Mouse (Mus musculus): ENCODE data around the gene Tmem119.

- TF ChIP-seq POLR2A (IDR thresholded peaks at IDR 0.05; ENCODE audit: insufficient read length, low read depth) (no peak), POLR2AphosphoS2 (IDR thresholded peaks at IDR 0.05; ENCODE audit: insufficient read length, low read depth) (no peak), CEBPB (IDR thresholded peaks at IDR 0.05; ENCODE audit: insufficient read depth, poor library complexity, severe bottlenecking) (no peak), MYOD1 (IDR thresholded peaks at IDR 0.05; ENCODE audit: control insufficient read depth in 1 of 3, insufficient read length in 2 of 3, low read depth in 2 of 3) (no peak), USF1 (IDR thresholded peaks at IDR 0.05; ENCODE audit: low read depth) (no peak), MAX (IDR thresholded peaks at IDR 0.05; ENCODE audit: low read depth) (no peak), TCF3 (IDR thresholded peaks at IDR 0.05; ENCODE audit: insufficient read length, low read depth) (no peak), REST (IDR thresholded peaks at IDR 0.05; ENCODE audit: insufficient read depth, insufficient read length) (no peak), TCF12 (IDR thresholded peaks at IDR 0.05; ENCODE audit: insufficient read depth, poor library complexity, severe bottlenecking) (no peak)
These were observed 46.3 kb upstream of the Tmem119 start for GRCm38 (mm10) chr5:113846656-113847055.
